Mouse (Mus musculus) midbrain, embryonic 10.5 days (tissue): ENCODE measurements around the gene Gm21973. TPM values are rescaled to one million over a fixed set of nuclear protein-coding genes. Genes with fewer than 3 reads are reported as not detected.

Experiments
- DNase-seq: peaks from one replicate; pipeline ENCODE4 v3.0.0-alpha.2; 2017; ENCODE audit warnings: low spot score
- H3K27ac ChIP-seq: fragments of 300-500 bp; sonication (generic); replicated peaks from 2 replicates; pipeline ENCODE4 v1.5.1; 2016; ENCODE audit warnings: mild to moderate bottlenecking
- H3K27me3 ChIP-seq: fragments of 300-500 bp; sonication (generic); 2 replicates; pipeline ENCODE4 v1.6.1; 2016; ENCODE audit warnings: low read depth, mild to moderate bottlenecking; ENCODE audit not compliant: poor library complexity, severe bottlenecking
- H3K36me3 ChIP-seq: fragments of 300-500 bp; sonication (generic); 2 replicates; pipeline ENCODE4 v1.6.1; 2016; ENCODE audit warnings: mild to moderate bottlenecking, moderate library complexity
- H3K4me1 ChIP-seq: fragments of 300-500 bp; sonication (generic); 2 replicates; pipeline ENCODE4 v1.6.1; 2016
- H3K4me3 ChIP-seq: fragments of 300-500 bp; sonication (generic); 2 replicates; pipeline ENCODE4 v1.5.1; 2016; ENCODE audit warnings: mild to moderate bottlenecking, moderate library complexity
- H3K9me3 ChIP-seq: fragments of 300-500 bp; sonication (generic); replicated peaks from 2 replicates; pipeline ENCODE4 v1.6.1; 2016; ENCODE audit warnings: mild to moderate bottlenecking
- WGBS: fragments of 180-500 bp; shearing (Covaris S2); methylation state at CpG from one replicate; pipeline ENCODE4 v1.1.7; 2016; 5-methylcytosine and 5-hydroxymethylcytosine counted together
- polyA plus RNA-seq: library from polyadenylated mRNA; unstranded; fragments of >200 nt; fragmentation: Nextera tagmentation; extraction: Ambion mirVana; gene quantifications from 2 replicates; pipeline ENCODE4 v1.2.1, GENCODE M21; 2016

Gm21973 gene
- polyA plus RNA-seq = not detected in 2 replicates

DNA sequence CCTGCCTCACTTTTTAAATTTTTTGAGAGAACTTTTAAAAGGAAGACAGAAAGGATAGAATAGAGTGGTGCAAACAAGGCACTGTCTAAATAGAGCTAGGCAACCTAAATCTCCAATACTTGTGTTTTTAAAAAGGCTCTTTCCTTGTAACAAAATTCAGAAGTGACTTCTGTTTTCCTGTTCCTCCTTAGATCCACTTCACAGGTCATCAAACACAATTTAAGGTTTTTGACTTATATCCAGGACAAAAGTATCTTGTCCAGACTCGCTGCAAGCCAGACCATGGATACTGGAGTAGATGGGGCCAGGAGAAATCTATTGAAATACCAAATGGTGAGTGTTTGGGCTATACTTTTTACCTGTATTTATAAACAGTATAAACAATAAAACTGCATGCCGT, at the start of gene Gm21973:
Gene Gm21973, plus strand, starts transcription at position 301 of the 400 bp plus-strand sequence.
- no peak for DNase-seq
- no peaks in the 10 kb centered on the region for H3K9me3 ChIP-seq
- no peak within 1 kb of the TSS for H3K4me3 ChIP-seq
- no peaks in the 10 kb centered on the region for H3K36me3 ChIP-seq
- 91% methylated on average over 2 of the region's 2 CpGs for WGBS
- H3K27ac ChIP-seq = no peak within 1 kb of the TSS
- H3K27me3 ChIP-seq = no peaks in the 10 kb centered on the region
- no peaks in the 10 kb centered on the region for H3K4me1 ChIP-seq

DNA sequence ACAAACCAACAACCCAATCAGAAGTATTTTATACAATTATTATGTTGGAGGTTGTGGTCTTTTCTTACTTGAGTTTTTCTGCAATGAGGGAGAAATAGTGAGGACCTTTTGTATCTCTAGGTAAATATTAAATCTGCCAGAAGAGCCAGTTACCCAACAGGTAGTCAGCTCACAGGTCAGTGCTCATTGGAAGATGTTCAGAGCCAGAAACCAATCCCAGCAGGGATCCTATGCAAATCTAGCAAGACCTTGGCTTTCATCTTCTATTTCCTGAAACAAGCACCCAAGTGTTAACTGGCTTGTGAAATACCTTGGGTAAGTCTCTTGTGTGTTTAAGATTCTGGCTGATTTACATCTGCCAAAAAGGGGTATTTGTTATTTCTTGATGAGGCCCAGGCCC, 48.8 kb upstream of the Gm21973 start:
- no peaks in the 10 kb centered on the region for H3K36me3 ChIP-seq
- H3K27me3 ChIP-seq = no peaks in the 10 kb centered on the region
- H3K9me3 ChIP-seq = no peaks in the 10 kb centered on the region
- no peak overlapping the region for H3K27ac ChIP-seq
- no peaks in the 10 kb centered on the region for H3K4me1 ChIP-seq
- no peak overlapping the region for H3K4me3 ChIP-seq
- DNase-seq = no peak

DNA sequence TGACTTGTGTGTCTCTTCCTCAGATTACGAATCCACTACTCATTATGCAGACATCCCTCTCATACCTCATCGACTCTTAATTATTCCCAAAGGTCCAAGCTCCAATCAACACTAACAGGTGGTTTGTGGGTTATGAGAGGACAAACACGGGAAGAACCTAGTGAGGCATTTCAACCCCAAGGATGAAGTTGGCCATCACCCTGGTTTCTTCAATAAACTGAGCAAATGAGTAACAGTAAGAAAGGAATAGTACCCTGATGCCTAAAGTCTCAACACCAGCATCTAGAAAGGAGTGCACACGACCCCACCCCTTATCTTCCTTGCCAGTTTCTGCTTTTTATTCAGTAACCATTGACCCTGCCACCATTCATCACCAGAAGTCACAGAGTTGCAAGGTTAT, 47.7 kb upstream of the Gm21973 start:
- WGBS = 88% methylated on average over 4 of the region's 4 CpGs
- no peaks in the 10 kb centered on the region for H3K4me1 ChIP-seq
- H3K27ac ChIP-seq = no peak overlapping the region
- no peaks in the 10 kb centered on the region for H3K9me3 ChIP-seq
- no peaks in the 10 kb centered on the region for H3K27me3 ChIP-seq
- DNase-seq = no peak
- no peak overlapping the region for H3K4me3 ChIP-seq
- no peaks in the 10 kb centered on the region for H3K36me3 ChIP-seq

DNA sequence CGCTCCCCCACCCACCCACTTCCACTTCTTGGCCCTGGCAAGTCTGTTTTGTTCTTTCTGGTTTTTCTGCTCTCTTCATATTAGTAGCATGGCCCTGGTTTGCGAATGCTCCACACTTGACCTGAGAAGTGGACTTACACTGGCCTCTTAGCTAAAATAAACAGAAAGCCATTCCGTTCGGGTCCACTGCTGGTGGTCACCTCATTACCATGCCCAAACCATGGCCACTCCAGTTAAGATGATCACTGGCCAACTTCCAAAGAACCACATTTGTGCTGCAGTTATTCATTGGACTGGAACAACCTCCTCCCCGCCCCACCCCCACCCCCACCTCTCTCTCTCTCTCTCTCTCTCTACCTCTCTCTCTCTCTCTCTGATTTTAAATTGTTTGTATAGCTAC, 43.6 kb upstream of the Gm21973 start:
- H3K9me3 ChIP-seq = no peaks in the 10 kb centered on the region
- H3K27me3 ChIP-seq = no peaks in the 10 kb centered on the region
- no peaks in the 10 kb centered on the region for H3K4me1 ChIP-seq
- DNase-seq = no peak
- H3K27ac ChIP-seq = no peak overlapping the region
- WGBS = 82% methylated on average over 5 of the region's 5 CpGs
- no peaks in the 10 kb centered on the region for H3K36me3 ChIP-seq
- no peak overlapping the region for H3K4me3 ChIP-seq

- no peaks in the 10 kb centered on the region for H3K36me3 ChIP-seq
- no peak overlapping the region for H3K27ac ChIP-seq
- DNase-seq = no peak
- no peaks in the 10 kb centered on the region for H3K4me1 ChIP-seq
- no peaks in the 10 kb centered on the region for H3K9me3 ChIP-seq
- H3K4me3 ChIP-seq = no peak overlapping the region
- no peaks in the 10 kb centered on the region for H3K27me3 ChIP-seq
These were observed 41.5 kb upstream of the Gm21973 start for GRCm38 (mm10) chr15:10283661-10284060.

- Histone ChIP-seq H3K27me3 (no peaks in the 10 kb centered on the region), H3K27ac (no peak overlapping the region), H3K9me3 (no peaks in the 10 kb centered on the region), H3K36me3 (no peaks in the 10 kb centered on the region), H3K4me1 (no peaks in the 10 kb centered on the region), H3K4me3 (no peak overlapping the region)
- DNase-seq = no peak
- 86% methylated on average over 1 of the region's 1 CpGs for WGBS
These were observed 28.6 kb upstream of the Gm21973 start for GRCm38 (mm10) chr15:10296570-10296969.

- Histone ChIP-seq H3K27me3 (no peaks in the 10 kb centered on the region), H3K4me1 (no peaks in the 10 kb centered on the region), H3K27ac (no peak overlapping the region), H3K9me3 (no peaks in the 10 kb centered on the region), H3K4me3 (no peak overlapping the region), H3K36me3 (no peaks in the 10 kb centered on the region)
- DNase-seq = no peak
- WGBS = 91% methylated on average over 1 of the region's 1 CpGs
These were observed 27.1 kb upstream of the Gm21973 start for GRCm38 (mm10) chr15:10298058-10298457.

DNA sequence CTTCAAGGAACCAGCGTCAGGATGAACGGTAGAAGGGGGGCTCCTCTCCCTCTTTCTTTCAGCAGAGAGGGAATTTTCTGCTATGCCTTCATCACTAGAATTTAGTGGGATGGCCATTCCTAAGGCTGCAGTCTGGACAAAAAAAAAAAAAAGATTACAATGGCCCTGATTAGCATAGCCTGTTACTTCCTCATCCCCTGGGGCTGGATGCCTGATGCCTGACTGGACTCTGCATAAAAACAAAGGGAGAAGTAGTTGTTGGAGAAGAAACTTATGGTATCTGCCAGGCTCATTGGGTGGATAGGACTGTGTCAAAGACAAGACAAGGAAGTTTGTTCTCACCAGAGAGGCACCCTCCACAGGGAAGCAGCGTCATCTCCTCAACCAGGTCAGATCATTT, 25.7 kb upstream of the Gm21973 start:
- WGBS = 81% methylated on average over 3 of the region's 3 CpGs
- H3K4me3 ChIP-seq = no peak overlapping the region
- no peaks in the 10 kb centered on the region for H3K36me3 ChIP-seq
- DNase-seq = no peak
- no peak overlapping the region for H3K27ac ChIP-seq
- no peaks in the 10 kb centered on the region for H3K4me1 ChIP-seq
- no peaks in the 10 kb centered on the region for H3K27me3 ChIP-seq
- H3K9me3 ChIP-seq = no peaks in the 10 kb centered on the region

GRCm38 (mm10) chr15:10306461-10306860, 18.7 kb upstream of the Gm21973 start:
- Histone ChIP-seq H3K36me3 (no peaks in the 10 kb centered on the region), H3K27ac (no peak overlapping the region), H3K27me3 (no peaks in the 10 kb centered on the region), H3K9me3 (no peaks in the 10 kb centered on the region), H3K4me3 (no peak overlapping the region), H3K4me1 (no peaks in the 10 kb centered on the region)
- no peak for DNase-seq
- 92% methylated on average over 1 of the region's 1 CpGs for WGBS

DNA sequence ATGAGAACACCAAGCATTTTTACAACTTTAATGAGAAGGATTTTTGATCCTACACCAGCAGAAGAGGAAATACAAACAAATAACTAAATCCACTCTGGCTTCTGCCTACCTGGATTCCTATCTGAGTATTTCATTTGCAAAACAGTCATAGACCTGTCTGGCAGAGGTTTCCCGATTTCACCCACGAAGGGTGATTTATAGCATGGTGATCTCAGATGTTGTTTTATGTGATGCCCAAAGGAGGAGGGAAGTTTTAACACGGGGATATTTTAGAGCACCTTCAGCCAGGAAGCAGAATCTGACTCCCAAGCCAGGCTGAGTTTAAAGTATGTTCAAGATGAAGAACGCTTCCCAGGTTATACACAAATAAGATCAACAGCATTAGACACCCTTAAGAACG, 13.4 kb upstream of the Gm21973 start:
- DNase-seq = no peak
- Histone ChIP-seq H3K27me3 (no peaks in the 10 kb centered on the region), H3K27ac (no peak overlapping the region), H3K4me3 (no peak overlapping the region), H3K36me3 (no peaks in the 10 kb centered on the region), H3K9me3 (no peaks in the 10 kb centered on the region), H3K4me1 (no peaks in the 10 kb centered on the region)
- 86% methylated on average over 5 of the region's 5 CpGs for WGBS

GRCm38 (mm10) chr15:10313522-10314455, 11.4 kb upstream of the Gm21973 start:
- DNase-seq = peak; percentile 18
- H3K4me1 ChIP-seq = no peaks in the 10 kb centered on the region

DNA sequence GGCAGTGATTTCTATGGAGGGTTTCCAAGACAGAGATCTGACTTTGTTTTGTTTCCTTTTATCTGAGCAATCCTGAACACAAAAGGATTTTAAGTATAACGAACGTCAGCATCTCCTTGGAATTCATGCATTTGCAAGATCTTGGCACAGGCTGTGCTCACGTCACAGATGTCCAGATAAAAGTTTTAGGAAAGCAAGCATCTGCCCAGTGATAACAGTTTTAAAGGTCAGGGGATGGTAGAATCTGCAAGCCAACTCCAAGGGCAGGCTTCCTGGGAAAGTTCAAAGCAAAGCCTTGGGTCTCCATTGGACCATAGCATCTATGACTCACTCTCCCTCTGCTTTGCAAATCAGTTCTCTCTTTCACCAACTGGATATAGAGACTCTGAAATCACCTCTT, 5.4 kb downstream of the Gm21973 start:
- WGBS = 89% methylated on average over 3 of the region's 3 CpGs
- DNase-seq = no peak
- H3K27me3 ChIP-seq = no peaks in the 10 kb centered on the region

More at GRCm38 (mm10) chr15:10313522-10314455, 11.4 kb upstream of the Gm21973 start:
- Histone ChIP-seq H3K4me3 (no peak overlapping the region), H3K27me3 (no peaks in the 10 kb centered on the region), H3K9me3 (no peaks in the 10 kb centered on the region), H3K27ac (no peak overlapping the region), H3K36me3 (no peaks in the 10 kb centered on the region)
- 54% methylated on average over 7 of the region's 7 CpGs for WGBS

GRCm38 (mm10) chr15:10332566-10332965, 7.4 kb downstream of the Gm21973 start:
- H3K36me3 ChIP-seq = no peaks in the 10 kb centered on the region
- H3K27me3 ChIP-seq = no peaks in the 10 kb centered on the region
- H3K9me3 ChIP-seq = no peaks in the 10 kb centered on the region
- no peak overlapping the region for H3K4me3 ChIP-seq
- no peak overlapping the region for H3K27ac ChIP-seq
- no peaks in the 10 kb centered on the region for H3K4me1 ChIP-seq
- DNase-seq = no peak
- 98% methylated on average over 1 of the region's 1 CpGs for WGBS

More for the DNA sequence above, 5.4 kb downstream of the Gm21973 start:
- no peaks in the 10 kb centered on the region for H3K4me1 ChIP-seq
- H3K4me3 ChIP-seq = no peak overlapping the region
- H3K9me3 ChIP-seq = no peaks in the 10 kb centered on the region
- no peaks in the 10 kb centered on the region for H3K36me3 ChIP-seq
- no peak overlapping the region for H3K27ac ChIP-seq
